Mouse (Mus musculus): ENCODE results near the gene 1700020A23Rik. TPM values are rescaled to one million over a fixed set of nuclear protein-coding genes. Genes with fewer than 3 reads are reported as not detected.
A peak's percentile ranks its signal among the peaks of the same experiment; 100 is the strongest.

The 1700020A23Rik gene
- total RNA-seq (2014; rRNA removed) (not detected in 2 replicates), polyA plus RNA-seq (2015; fragmentation: Nextera tagmentation; extraction: Ambion mirVana) (0.93 TPM in 1 of 2 replicates, not detected in the other)

DNA sequence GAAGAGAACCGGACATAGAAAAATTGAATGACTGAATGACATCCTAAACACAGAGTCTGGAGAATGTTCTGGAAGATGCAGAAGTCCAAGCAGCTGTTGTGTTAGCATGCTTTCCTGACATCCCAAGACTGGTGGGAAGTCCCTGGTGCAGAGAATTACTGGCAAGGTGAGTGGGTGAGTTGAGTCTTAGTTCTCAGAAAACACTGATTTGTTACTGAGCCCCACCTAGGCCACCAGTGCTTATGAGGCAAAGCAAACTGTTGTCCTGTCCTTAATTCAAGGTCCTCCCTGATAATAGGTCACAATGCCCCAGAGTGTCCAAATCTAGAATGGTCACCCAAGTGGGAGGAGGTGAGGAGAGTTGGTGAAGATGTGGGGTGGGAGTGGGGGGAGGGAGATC is at the start of gene 1700020A23Rik, which contains the start of gene Gm28372:
1700020A23Rik (plus strand) TSS at position 321 of the 400 bp plus-strand sequence.
Gm28372 (plus strand) TSS at position 301 of the 400 bp plus-strand sequence.
- Histone ChIP-seq H3K36me3 (ENCODE audit: insufficient read depth, low read length) (no peaks in the 10 kb centered on the region), H3K27me3 (ENCODE audit: insufficient read depth, low read length) (no peaks in the 10 kb centered on the region), H3K9me3 (ENCODE audit: low read length) (no peaks in the 10 kb centered on the region), H3K4me3 (ENCODE audit: low read depth, low read length) (no peak within 1 kb of the TSS), H3K27ac (ENCODE audit: low read depth, low read length) (no peak within 1 kb of the TSS), H3K9ac (replicated peaks; ENCODE audit: low read length, poor library complexity, severe bottlenecking) (no peak within 1 kb of the TSS), H3K4me2 (ENCODE audit: low read depth, low read length, poor library complexity, severe bottlenecking) (no peak within 1 kb of the TSS), H3K4me1 (ENCODE audit: insufficient read depth, low read length) (no peaks in the 10 kb centered on the region)
- WGBS: 96% methylated on average over 1 of the region's 1 CpGs
- no peak for TF ChIP-seq CTCF (IDR thresholded peaks at IDR 0.05)
- no peak for DNase-seq (ENCODE audit: low spot score)
- ATAC-seq (ENCODE audit: low FRiP score): no peak

DNA sequence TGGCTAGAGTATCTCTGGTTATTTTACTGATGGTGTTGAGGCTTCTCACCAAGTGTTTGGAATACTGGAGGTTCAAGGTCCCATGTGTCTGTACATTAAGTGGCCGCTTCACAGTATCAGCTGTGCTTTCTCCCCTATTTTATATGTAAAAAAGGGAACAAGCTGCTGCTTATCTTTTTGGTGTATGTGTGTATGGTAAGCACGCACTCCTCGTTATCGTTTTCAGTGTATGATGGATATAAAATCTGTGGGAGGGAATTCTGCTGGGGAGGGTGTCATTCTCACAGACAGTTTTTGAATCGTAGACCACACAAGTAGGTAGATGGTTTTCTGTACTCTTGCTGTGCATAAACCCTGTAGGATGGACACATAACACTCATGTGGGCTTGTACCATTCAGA is 47.5 kb upstream of the 1700020A23Rik start:
- no peak overlapping the region for H3K4me2 ChIP-seq (ENCODE audit: low read depth, low read length, poor library complexity, severe bottlenecking)
- peaks cover 8% of the 10 kb centered on the region; the same call in 1 of the 2 replicates for H3K36me3 ChIP-seq (ENCODE audit: insufficient read depth, low read length)
- no peak for TF ChIP-seq CTCF (IDR thresholded peaks at IDR 0.05)
- H3K27ac ChIP-seq (ENCODE audit: low read depth, low read length): no peak overlapping the region
- ATAC-seq (ENCODE audit: low FRiP score) (no peak), DNase-seq (ENCODE audit: low spot score) (no peak)
- no peak overlapping the region for H3K4me3 ChIP-seq (ENCODE audit: low read depth, low read length)
- no peaks in the 10 kb centered on the region for H3K9me3 ChIP-seq (ENCODE audit: low read length)
- no peaks in the 10 kb centered on the region; the same call in 1 of the 2 replicates for H3K4me1 ChIP-seq (ENCODE audit: insufficient read depth, low read length)
- peaks cover 19% of the 10 kb centered on the region for H3K27me3 ChIP-seq (ENCODE audit: insufficient read depth, low read length)
- no peak overlapping the region for H3K9ac ChIP-seq (replicated peaks; ENCODE audit: low read length, poor library complexity, severe bottlenecking)
- 89% methylated on average over 5 of the region's 5 CpGs for WGBS

GRCm38 (mm10) chr2:130358852-130359251 is 46.2 kb upstream of the 1700020A23Rik start:
- no peak for TF ChIP-seq CTCF (IDR thresholded peaks at IDR 0.05)
- no peaks in the 10 kb centered on the region; the same call in 1 of the 2 replicates for H3K4me1 ChIP-seq (ENCODE audit: insufficient read depth, low read length)
- no peak overlapping the region for H3K4me2 ChIP-seq (ENCODE audit: low read depth, low read length, poor library complexity, severe bottlenecking)
- H3K27me3 ChIP-seq (ENCODE audit: insufficient read depth, low read length): peaks cover 29% of the 10 kb centered on the region
- H3K36me3 ChIP-seq (ENCODE audit: insufficient read depth, low read length): peaks cover 8% of the 10 kb centered on the region; the same call in 1 of the 2 replicates
- no peak overlapping the region for H3K4me3 ChIP-seq (ENCODE audit: low read depth, low read length)
- H3K27ac ChIP-seq (ENCODE audit: low read depth, low read length): no peak overlapping the region
- ATAC-seq (ENCODE audit: low FRiP score): no peak
- no peak for DNase-seq (ENCODE audit: low spot score)
- no peaks in the 10 kb centered on the region for H3K9me3 ChIP-seq (ENCODE audit: low read length)
- no peak overlapping the region for H3K9ac ChIP-seq (replicated peaks; ENCODE audit: low read length, poor library complexity, severe bottlenecking)
- WGBS: 35% methylated on average over 5 of the region's 5 CpGs

GRCm38 (mm10) chr2:130362511-130363026 is 42.5 kb upstream of the 1700020A23Rik start:
- 4% methylated on average over 14 of the region's 14 CpGs for WGBS
- no peaks in the 10 kb centered on the region for H3K9me3 ChIP-seq (ENCODE audit: low read length)
- no peak overlapping the region for H3K4me3 ChIP-seq (ENCODE audit: low read depth, low read length)
- H3K27me3 ChIP-seq (ENCODE audit: insufficient read depth, low read length): peaks cover 29% of the 10 kb centered on the region
- TF ChIP-seq CTCF (IDR thresholded peaks at IDR 0.05): peak; percentile 77
- DNase-seq (ENCODE audit: low spot score) (peak; percentile 70), ATAC-seq (ENCODE audit: low FRiP score) (no peak)
- H3K4me1 ChIP-seq (ENCODE audit: insufficient read depth, low read length): no peaks in the 10 kb centered on the region; the same call in 1 of the 2 replicates
- peaks cover 8% of the 10 kb centered on the region; the same call in 1 of the 2 replicates for H3K36me3 ChIP-seq (ENCODE audit: insufficient read depth, low read length)
- H3K27ac ChIP-seq (ENCODE audit: low read depth, low read length): no peak overlapping the region
- H3K4me2 ChIP-seq (ENCODE audit: low read depth, low read length, poor library complexity, severe bottlenecking): no peak overlapping the region
- no peak overlapping the region for H3K9ac ChIP-seq (replicated peaks; ENCODE audit: low read length, poor library complexity, severe bottlenecking)

- H3K27ac ChIP-seq (ENCODE audit: low read depth, low read length): no peak overlapping the region
- 0 out of 2 replicates have a peak overlapping the region, but pooled peaks have one; percentile 33 for H3K9ac ChIP-seq (replicated peaks; ENCODE audit: low read length, poor library complexity, severe bottlenecking)
- peak overlapping the region; percentile 27 for H3K4me3 ChIP-seq (ENCODE audit: low read depth, low read length)
- 10% methylated on average over 30 of the region's 30 CpGs for WGBS
- peaks cover 27% of the 10 kb centered on the region for H3K27me3 ChIP-seq (ENCODE audit: insufficient read depth, low read length)
- no peaks in the 10 kb centered on the region; the same call in 1 of the 2 replicates for H3K4me1 ChIP-seq (ENCODE audit: insufficient read depth, low read length)
- TF ChIP-seq CTCF (IDR thresholded peaks at IDR 0.05): peak; percentile 46
- ATAC-seq (ENCODE audit: low FRiP score): peak; percentile 39
- peaks cover 8% of the 10 kb centered on the region; the same call in 1 of the 2 replicates for H3K36me3 ChIP-seq (ENCODE audit: insufficient read depth, low read length)
- peak; percentile 24 for DNase-seq (ENCODE audit: low spot score)
- no peaks in the 10 kb centered on the region for H3K9me3 ChIP-seq (ENCODE audit: low read length)
- peak overlapping the region; percentile 47 for H3K4me2 ChIP-seq (ENCODE audit: low read depth, low read length, poor library complexity, severe bottlenecking)
Observed at GRCm38 (mm10) chr2:130365211-130366094, 39.6 kb upstream of the 1700020A23Rik start.
